Mouse (Mus musculus): ENCODE data around the gene Lce1a2. TPM values are rescaled to one million over a fixed set of nuclear protein-coding genes. Genes with fewer than 3 reads are reported as not detected.
"Not testable (repeated sequence)": the region's sequence is repeated elsewhere in the genome, so short reads cannot be mapped to it uniquely, and the experiment has no call there.

The Lce1a2 gene
- polyA plus RNA-seq (2012; rRNA removed): not detected in 2 replicates

DNA sequence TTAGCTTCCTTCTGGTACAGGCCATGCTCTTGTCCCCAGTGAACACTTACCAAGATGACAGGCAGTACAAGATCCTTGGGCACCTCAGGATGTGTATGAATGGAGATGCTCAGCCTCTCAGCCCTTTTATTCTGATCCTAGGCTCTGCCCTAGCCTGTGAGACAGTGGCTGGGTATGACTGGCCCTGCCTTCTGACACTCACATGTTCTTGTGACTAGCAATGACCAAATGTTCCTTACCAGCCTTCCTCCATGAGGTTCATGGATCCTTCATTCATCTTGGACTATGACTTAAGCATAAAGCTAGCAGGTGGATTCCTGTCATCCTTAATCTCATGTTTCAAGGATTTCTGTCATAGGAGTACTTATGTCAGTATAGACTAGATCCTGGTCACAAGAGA is at the start of gene Lce1a2:
Lce1a2 (minus strand) TSS at position 101 of the 400 bp plus-strand sequence.
- DNase-seq (ENCODE audit: low read depth): no peak

- no peak for DNase-seq (ENCODE audit: low read depth)
Measured at GRCm38 (mm10) chr3:92715122-92715521, 45.0 kb upstream of the Lce1a2 start.

DNA sequence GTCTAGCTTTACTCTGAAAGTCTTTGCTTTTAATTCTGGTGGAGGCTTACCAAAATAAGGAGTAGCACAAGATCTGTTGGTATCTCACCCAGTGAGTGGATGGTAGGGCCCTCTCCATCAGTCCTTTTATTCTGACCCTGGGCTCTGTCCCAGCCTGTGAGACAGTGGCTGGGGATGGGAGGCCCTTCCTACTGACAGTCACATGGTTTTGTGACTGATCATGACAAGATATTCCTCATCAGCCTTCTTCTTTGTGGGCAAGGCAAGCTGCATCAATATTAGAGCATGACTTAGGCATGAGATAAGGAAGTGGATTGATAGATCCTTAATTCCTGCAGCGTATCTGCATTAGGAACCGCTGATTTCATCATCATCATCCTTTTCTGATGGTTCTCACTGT is 38.9 kb upstream of the Lce1a2 start, which contains the start of gene Lce1e:
Lce1e (minus strand) TSS at position 101 of the 400 bp plus-strand sequence.
- DNase-seq (ENCODE audit: low read depth): no peak

- DNase-seq (ENCODE audit: low read depth): no peak
Measured at GRCm38 (mm10) chr3:92694613-92695012, 24.5 kb upstream of the Lce1a2 start.

DNA sequence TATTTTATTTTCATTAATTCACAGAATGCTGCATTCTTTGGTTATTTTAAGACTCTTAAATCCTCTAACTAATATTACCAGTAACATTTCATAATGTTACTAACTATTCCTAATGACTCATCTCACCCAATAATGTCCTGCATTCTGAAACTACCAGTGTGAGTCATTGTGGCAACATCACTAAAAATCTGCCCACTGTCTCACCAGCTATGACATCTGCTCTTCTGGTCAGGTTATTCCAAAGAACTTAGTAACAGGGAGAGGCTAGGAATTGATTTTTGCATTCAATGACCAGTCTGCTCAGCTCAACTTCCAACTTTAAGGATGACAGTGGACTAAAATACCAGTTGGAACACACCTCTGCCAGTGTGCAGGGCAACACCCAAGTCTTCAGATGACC is 21.6 kb upstream of the Lce1a2 start:
- DNase-seq (ENCODE audit: low read depth): no peak

- not testable (repeated sequence) for DNase-seq (ENCODE audit: low read depth)
Measured at GRCm38 (mm10) chr3:92689154-92689553, 19.0 kb upstream of the Lce1a2 start.

DNA sequence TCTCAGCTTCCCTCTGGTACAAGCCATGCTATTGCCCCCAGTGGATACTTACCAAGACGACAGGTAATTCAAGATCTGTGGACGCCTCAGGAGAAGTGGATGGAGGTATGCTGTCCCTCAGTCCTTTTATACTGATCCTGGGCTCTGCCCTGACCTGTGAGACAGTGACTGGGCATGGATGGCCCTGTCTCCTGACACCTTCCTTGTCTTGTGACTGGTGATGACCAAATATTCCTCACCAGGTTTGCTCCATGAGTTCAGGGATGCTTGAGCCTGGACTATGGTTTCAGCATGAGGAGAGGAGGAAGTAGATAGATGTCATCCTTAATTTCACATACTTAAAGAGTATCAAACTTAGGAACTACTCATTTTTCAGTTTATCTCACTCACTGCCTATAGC is 17.0 kb upstream of the Lce1a2 start, which contains the start of gene Lce1d:
Lce1d (minus strand) TSS at position 101 of the 400 bp plus-strand sequence.
- DNase-seq (ENCODE audit: low read depth): no peak

- no peak for DNase-seq (ENCODE audit: low read depth)
Measured at GRCm38 (mm10) chr3:92678947-92679346, 8.8 kb upstream of the Lce1a2 start, which contains the start of gene Lce1c. TSS of gene Lce1c (plus strand) at chr3:92679247.

- no peak for DNase-seq (ENCODE audit: low read depth)
Measured at GRCm38 (mm10) chr3:92656826-92657225, 13.3 kb downstream of the Lce1a2 start, which contains the start of gene Lce1b. TSS of gene Lce1b (minus strand) at chr3:92656926.

DNA sequence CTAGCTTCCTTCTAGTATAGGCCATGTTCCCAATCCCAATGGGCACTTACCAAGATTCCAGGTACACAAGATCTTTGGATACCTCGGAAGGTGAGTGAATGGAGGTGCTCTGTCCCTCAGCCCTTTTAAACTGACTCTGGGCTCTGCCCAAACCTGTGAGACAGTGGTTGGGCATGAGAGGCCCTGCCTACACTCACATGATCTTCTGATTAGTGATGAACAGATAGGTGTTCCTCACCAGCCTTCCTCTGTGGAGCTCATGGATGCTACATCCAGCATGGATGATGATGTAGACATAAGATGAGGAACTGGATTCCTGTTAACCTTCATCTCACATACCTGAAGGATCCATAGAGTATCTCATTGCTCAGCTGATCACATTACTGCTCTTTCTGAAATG is 21.9 kb downstream of the Lce1a2 start, which contains the start of gene Lce1a1:
Lce1a1 (minus strand) TSS at position 101 of the 400 bp plus-strand sequence.
- DNase-seq (ENCODE audit: low read depth): no peak

DNA sequence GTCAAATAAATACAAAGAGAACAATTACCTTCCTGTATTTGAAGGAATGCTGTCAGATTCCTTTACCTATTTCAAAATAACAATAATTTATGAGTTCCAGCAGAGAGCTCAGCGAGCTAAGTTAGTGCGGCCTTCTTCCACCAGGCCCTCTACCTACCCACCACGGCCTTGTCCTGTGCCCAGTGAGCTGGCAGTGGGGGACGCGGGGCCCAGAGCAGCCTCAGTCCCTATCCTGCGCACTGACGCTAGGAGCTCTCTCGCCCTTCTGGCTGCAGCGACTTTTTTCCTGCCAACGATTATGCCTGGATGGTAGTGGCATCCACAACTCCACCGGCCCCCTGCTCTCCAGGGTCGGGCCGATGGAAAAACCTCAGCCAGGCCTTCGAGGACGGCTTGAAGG is 30.3 kb downstream of the Lce1a2 start:
- no peak for DNase-seq (ENCODE audit: low read depth)

DNA sequence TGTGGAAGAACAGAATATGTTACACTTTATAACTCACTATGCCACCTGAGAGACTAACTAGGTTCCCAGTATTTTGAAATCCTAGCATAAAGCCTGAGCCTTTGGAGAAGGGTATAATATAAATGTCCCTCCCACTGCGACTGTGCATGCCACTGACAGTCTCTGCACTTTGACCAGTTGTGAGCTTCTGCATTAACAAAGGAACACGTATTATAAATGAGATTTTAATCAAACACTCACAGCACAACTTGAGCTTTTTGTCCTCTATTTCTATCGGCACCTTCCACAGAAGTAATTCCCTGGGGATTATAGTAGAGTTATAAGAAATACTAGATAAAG is 31.5 kb downstream of the Lce1a2 start:
- DNase-seq (ENCODE audit: low read depth): no peak

- DNase-seq (ENCODE audit: low read depth): no peak
Measured at GRCm38 (mm10) chr3:92637745-92638652, 32.1 kb downstream of the Lce1a2 start.

DNA sequence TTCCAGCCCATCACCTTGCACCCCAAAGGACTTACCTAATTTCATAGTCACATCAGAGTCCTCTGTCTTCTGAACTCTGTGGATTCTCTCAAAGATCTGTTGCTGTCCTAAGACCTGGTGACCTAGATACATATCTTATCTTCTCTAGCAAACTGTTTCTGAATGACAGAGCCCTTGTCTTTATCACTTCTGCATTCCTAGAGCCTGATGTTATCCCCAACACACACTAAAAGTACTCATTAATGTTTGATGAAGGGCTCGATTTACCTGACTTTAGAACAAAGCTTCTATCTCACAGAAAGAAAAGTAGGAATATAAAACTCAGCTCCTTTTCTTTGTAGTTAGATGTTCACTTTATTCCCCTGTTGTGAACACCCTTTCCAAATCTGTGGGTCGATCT is 48.6 kb downstream of the Lce1a2 start, which contains the start of gene Lce6a:
Lce6a (minus strand) TSS at position 101 of the 400 bp plus-strand sequence.
- DNase-seq (ENCODE audit: low read depth): no peak

Other genes starting within 250 kb of the Lce1a2 start
- gene Gm9774, start 240.9 kb downstream of the Lce1a2 start, polyA plus RNA-seq (2012; rRNA removed): 6.2 and 7.4 TPM in 2 replicates
- not detected in 2 replicates for gene Sprr2k, start 237.7 kb downstream of the Lce1a2 start, polyA plus RNA-seq (2012; rRNA removed)
- not detected in 2 replicates for gene Sprr1b, start 231.5 kb downstream of the Lce1a2 start, polyA plus RNA-seq (2012; rRNA removed)
- gene Sprr3, start 211.6 kb downstream of the Lce1a2 start, polyA plus RNA-seq (2012; rRNA removed): not detected in 2 replicates
- gene Sprr1a, start 184.4 kb downstream of the Lce1a2 start, polyA plus RNA-seq (2012; rRNA removed): 0.28 TPM in 1 of 2 replicates, not detected in the other
- gene Sprr4, start 169.8 kb downstream of the Lce1a2 start, polyA plus RNA-seq (2012; rRNA removed): not detected in 2 replicates
- not detected in 2 replicates for gene 2310046K23Rik, start 135.8 kb downstream of the Lce1a2 start, polyA plus RNA-seq (2012; rRNA removed)
- not detected in 2 replicates for gene Ivl, start 96.6 kb downstream of the Lce1a2 start, polyA plus RNA-seq (2012; rRNA removed)
- 27.9 and 30.2 TPM in 2 replicates for gene Smcp, start 81.3 kb downstream of the Lce1a2 start, polyA plus RNA-seq (2012; rRNA removed)
- gene 2210017I01Rik, start 62.8 kb downstream of the Lce1a2 start, polyA plus RNA-seq (2012; rRNA removed): not detected in 2 replicates
- gene Lce6a, start 48.7 kb downstream of the Lce1a2 start, polyA plus RNA-seq (2012; rRNA removed): 0.45 TPM in 1 of 2 replicates, not detected in the other
- not detected in 2 replicates for gene Lce1a1, start 22.0 kb downstream of the Lce1a2 start, polyA plus RNA-seq (2012; rRNA removed)
- gene Lce1b, start 13.4 kb downstream of the Lce1a2 start, polyA plus RNA-seq (2012; rRNA removed): not detected in 2 replicates
- gene Lce1c, start 8.9 kb upstream of the Lce1a2 start, polyA plus RNA-seq (2012; rRNA removed): not detected in 2 replicates
- not detected in 2 replicates for gene Lce1d, start 16.9 kb upstream of the Lce1a2 start, polyA plus RNA-seq (2012; rRNA removed)
- not detected in 2 replicates for gene Lce1e, start 38.8 kb upstream of the Lce1a2 start, polyA plus RNA-seq (2012; rRNA removed)
- not detected in 2 replicates for gene Lce1f, start 50.0 kb upstream of the Lce1a2 start, polyA plus RNA-seq (2012; rRNA removed)
- gene Gm38119, start 68.8 kb upstream of the Lce1a2 start, polyA plus RNA-seq (2012; rRNA removed): not detected in 2 replicates
- not detected in 2 replicates for gene Lce1g, start 82.0 kb upstream of the Lce1a2 start, polyA plus RNA-seq (2012; rRNA removed)
- gene Lce1h, start 94.8 kb upstream of the Lce1a2 start, polyA plus RNA-seq (2012; rRNA removed): not detected in 2 replicates
- not detected in 2 replicates for gene Lce1i, start 108.6 kb upstream of the Lce1a2 start, polyA plus RNA-seq (2012; rRNA removed)
- not detected in 2 replicates for gene Lce1j, start 120.2 kb upstream of the Lce1a2 start, polyA plus RNA-seq (2012; rRNA removed)
- gene Lce1k, start 137.6 kb upstream of the Lce1a2 start, polyA plus RNA-seq (2012; rRNA removed): not detected in 2 replicates
- not detected in 2 replicates for gene Kprp, start 156.9 kb upstream of the Lce1a2 start, polyA plus RNA-seq (2012; rRNA removed)
- not detected in 2 replicates for gene Lce1l, start 181.0 kb upstream of the Lce1a2 start, polyA plus RNA-seq (2012; rRNA removed)
- not detected in 2 replicates for gene 2310050C09Rik, start 199.9 kb upstream of the Lce1a2 start, polyA plus RNA-seq (2012; rRNA removed)